28 mouse cellular contexts compared by ENCODE assay signal in the genomic region with DNA sequence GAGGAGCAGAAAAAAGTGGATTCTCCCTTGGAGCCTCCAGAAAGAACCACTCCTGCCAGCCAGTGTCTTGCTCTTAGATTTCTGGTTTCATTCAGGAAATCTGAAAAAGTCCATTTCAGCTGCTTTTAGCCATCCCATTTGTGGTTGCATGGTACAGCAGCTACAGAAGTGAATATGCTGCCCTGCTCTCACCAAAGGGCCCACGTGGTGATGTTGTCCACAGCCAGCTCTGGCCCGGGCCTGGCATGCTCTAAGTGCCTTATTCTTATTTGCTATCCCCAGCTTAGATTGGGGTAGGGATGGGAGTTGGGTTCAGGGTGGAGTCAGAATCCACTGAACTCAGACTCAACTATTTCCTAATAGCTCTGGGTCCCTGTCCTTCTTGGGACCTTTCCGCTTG. TPM values are rescaled to one million over a fixed set of nuclear protein-coding genes. Genes with fewer than 3 reads are reported as not detected.
A peak's percentile ranks its signal among the peaks of the same experiment; 100 is the strongest.
DNase-seq lines count a peak whose midpoint lies in the region; ATAC-seq and TF ChIP-seq lines count a peak whose summit lies in the region.
"Had no signal": no experiment of that assay in that cellular context is flagged by ENCODE, and none has a peak within 500 bp of the region (broad histone marks: within the 10 kb centered on the region; RNA-seq: fewer than 3 reads in every experiment).

No protein-coding gene starts in this region.

- DNase-seq in heart, adult 11 months = peak; percentile 96
- no peak for DNase-seq in layer of hippocampus, adult 2 months (ENCODE audit: low spot score in 2 of 2)
- no peak for DNase-seq in layer of hippocampus, postnatal 25 days (ENCODE audit: extremely low spot score in 1 of 2, low spot score in 1 of 2)
- peak in 1 of 2 experiments; percentile 46 for DNase-seq in spleen, adult 2 months (ENCODE audit: low read depth in 1 of 2, low spot score in 2 of 2)
- DNase-seq in spleen, postnatal 4 days (ENCODE audit: low spot score in 2 of 2) = no peak
- DNase-seq in midbrain, postnatal 0 days (ENCODE audit: low spot score) = no peak
- DNase-seq: adrenal gland, adult 2 months; cerebellum, postnatal 14 days; embryo, embryonic 11 days; forebrain, postnatal 0 days; layer of hippocampus, postnatal 36 days; liver; right cerebral cortex, postnatal 25 days; thymus, postnatal 25 days had no signal

- H3K9ac ChIP-seq in heart, embryonic 11.5 days (ENCODE audit: low read depth, low read length) = no peak overlapping the region
- H3K9ac ChIP-seq in midbrain, postnatal 0 days (replicated peaks; ENCODE audit: low read length, poor library complexity, severe bottlenecking) = no peak overlapping the region
- H3K9ac ChIP-seq: forebrain, postnatal 0 days; hindbrain, embryonic 13.5 days; lung, embryonic 15.5 days; midbrain, embryonic 13.5 days had no signal

- no peak for TF ChIP-seq POLR2A in spleen, adult 2 months (IDR thresholded peaks at IDR 0.05; ENCODE audit: low read depth, low read length)
- TF ChIP-seq POLR2A in small intestine, adult 2 months (IDR thresholded peaks at IDR 0.05; ENCODE audit: low read depth, low read length) = no peak

- H3K27me3 ChIP-seq in heart, embryonic 11.5 days (ENCODE audit: control insufficient read depth, insufficient read depth, low read length) = no peaks in the 10 kb centered on the region
- H3K27me3 ChIP-seq in spleen, adult 2 months (ENCODE audit: control insufficient read depth, insufficient read depth, low read length) = no peaks in the 10 kb centered on the region
- no peaks in the 10 kb centered on the region for H3K27me3 ChIP-seq in small intestine, adult 2 months (ENCODE audit: control insufficient read depth, insufficient read depth, low read length)
- no peaks in the 10 kb centered on the region for H3K27me3 ChIP-seq in midbrain, postnatal 0 days (ENCODE audit: insufficient read depth, low read length)
- H3K27me3 ChIP-seq: hindbrain, embryonic 13.5 days; lung, embryonic 15.5 days; midbrain, embryonic 13.5 days had no signal

- H3K4me1 ChIP-seq in heart, embryonic 11.5 days (ENCODE audit: control insufficient read depth, insufficient read depth, low read length) = peaks cover 9% of the 10 kb centered on the region
- H3K4me1 ChIP-seq in spleen, adult 2 months (ENCODE audit: control insufficient read depth, insufficient read depth, insufficient read length) = peaks cover 30% of the 10 kb centered on the region
- H3K4me1 ChIP-seq in small intestine, adult 2 months (ENCODE audit: control insufficient read depth, insufficient read depth, insufficient read length, low read length) = peaks cover 29% of the 10 kb centered on the region
- peaks cover 16% of the 10 kb centered on the region; the same call in 1 of the 2 replicates for H3K4me1 ChIP-seq in midbrain, postnatal 0 days (ENCODE audit: insufficient read depth, low read length)

- 80% methylated on average over 3 of the region's 3 CpGs for WGBS in heart, embryonic 11.5 days (ENCODE audit: insufficient replicate concordance)
- 52% methylated on average over 3 of the region's 3 CpGs for WGBS in spleen, adult 2 months
- 67% methylated on average over 3 of the region's 3 CpGs for WGBS in small intestine, adult 2 months
- 90% methylated on average over 3 of the region's 3 CpGs for WGBS in midbrain, postnatal 0 days

- no peak for ATAC-seq in heart, embryonic 11.5 days (replicated peaks; ENCODE audit: insufficient number of reproducible peaks, low FRiP score, low TSS enrichment)
- no peak for ATAC-seq in midbrain, postnatal 0 days (ENCODE audit: low FRiP score)
- ATAC-seq: forebrain, postnatal 0 days; inflammation-experienced regulatory T-cells, adult 6 months; midbrain, embryonic 13.5 days had no signal

- 0 out of 2 replicates have a peak, but pooled peaks cover under 1% of the 10 kb centered on the region for H3K36me3 ChIP-seq in heart, embryonic 11.5 days (ENCODE audit: control insufficient read depth, insufficient read depth, low read length)
- peaks cover 12% of the 10 kb centered on the region for H3K36me3 ChIP-seq in spleen, adult 2 months (ENCODE audit: control insufficient read depth, insufficient read depth, low read length)
- H3K36me3 ChIP-seq in small intestine, adult 2 months (ENCODE audit: control insufficient read depth, insufficient read depth, low read length) = peaks cover 12% of the 10 kb centered on the region
- peaks cover 6% of the 10 kb centered on the region for H3K36me3 ChIP-seq in midbrain, postnatal 0 days (ENCODE audit: insufficient read depth, low read length)

- H3K27ac ChIP-seq in heart, embryonic 11.5 days (ENCODE audit: low read depth, low read length) = no peak overlapping the region
- peak overlapping the region; percentile 99 for H3K27ac ChIP-seq in layer of hippocampus, adult 2 months
- peak overlapping the region; percentile 12 for H3K27ac ChIP-seq in spleen, adult 2 months (ENCODE audit: insufficient read depth, low read length)
- H3K27ac ChIP-seq in small intestine, adult 2 months (ENCODE audit: insufficient read depth, low read depth, low read length) = peak overlapping the region; percentile 13; the same call in 1 of the 2 replicates
- no peak overlapping the region for H3K27ac ChIP-seq in midbrain, postnatal 0 days (ENCODE audit: low read depth, low read length)
- H3K27ac ChIP-seq: forebrain, embryonic 10.5 days; hindbrain, embryonic 13.5 days; lung, embryonic 15.5 days; midbrain, embryonic 13.5 days had no signal

- H3K9me3 ChIP-seq in heart, embryonic 11.5 days (replicated peaks; ENCODE audit: control insufficient read depth, low read length) = no peaks in the 10 kb centered on the region
- H3K9me3 ChIP-seq in midbrain, postnatal 0 days (ENCODE audit: low read length) = no peaks in the 10 kb centered on the region
- H3K9me3 ChIP-seq: forebrain, embryonic 10.5 days; hindbrain, embryonic 13.5 days; lung, embryonic 15.5 days; midbrain, embryonic 13.5 days had no signal

- TF ChIP-seq CTCF in layer of hippocampus, adult 2 months (conservative IDR thresholded peaks at IDR 0.05) = no peak
- TF ChIP-seq CTCF in spleen, adult 2 months (IDR thresholded peaks at IDR 0.05; ENCODE audit: extremely low read depth, insufficient read depth, insufficient read length, insufficient replicate concordance) = no peak
- no peak for TF ChIP-seq CTCF in small intestine, adult 2 months (IDR thresholded peaks at IDR 0.05; ENCODE audit: extremely low read depth, insufficient read length, insufficient replicate concordance, low read depth, low read length)
- no peak for TF ChIP-seq CTCF in midbrain, postnatal 0 days (IDR thresholded peaks at IDR 0.05)

- H3K4me2 ChIP-seq in heart, embryonic 11.5 days = no peak overlapping the region
- no peak overlapping the region for H3K4me2 ChIP-seq in midbrain, postnatal 0 days (ENCODE audit: low read depth, low read length, poor library complexity, severe bottlenecking)
- H3K4me2 ChIP-seq: hindbrain, embryonic 13.5 days; lung, embryonic 15.5 days; midbrain, embryonic 13.5 days had no signal

- no peak overlapping the region for H3K4me3 ChIP-seq in heart, embryonic 11.5 days (ENCODE audit: low read depth, low read length)
- no peak overlapping the region for H3K4me3 ChIP-seq in layer of hippocampus, adult 2 months
- no peak overlapping the region for H3K4me3 ChIP-seq in spleen, adult 2 months (ENCODE audit: extremely low read depth, insufficient read depth, insufficient read length)
- no peak overlapping the region for H3K4me3 ChIP-seq in small intestine, adult 2 months (ENCODE audit: low read depth, low read length)
- H3K4me3 ChIP-seq in midbrain, postnatal 0 days (ENCODE audit: low read depth, low read length) = no peak overlapping the region
- H3K4me3 ChIP-seq: forebrain, embryonic 10.5 days; hindbrain, embryonic 13.5 days; lung, embryonic 15.5 days; midbrain, embryonic 13.5 days; myocyte had no signal

RNA-seq across cellular contexts. Expression of gene E030018B13Rik, which starts 21.4 kb away (rescaled TPM):
- not detected in 2 replicates for polyA plus RNA-seq in heart, embryonic 11.5 days (2014; fragmentation: Nextera tagmentation; extraction: Ambion mirVana)
- total RNA-seq in layer of hippocampus, adult 2 months (2021) = not detected
- total RNA-seq in layer of hippocampus, postnatal 25 days (2021) = not detected
- not detected in 2 replicates for polyA plus RNA-seq in spleen, adult 2 months (2012; rRNA removed)
- not detected in 2 replicates for polyA plus RNA-seq in small intestine, adult 2 months (2012; rRNA removed)
- total RNA-seq in midbrain, postnatal 0 days (2014; rRNA removed) = not detected in 2 replicates
- not detected in 2 replicates for polyA plus RNA-seq in midbrain, postnatal 0 days (2015; fragmentation: Nextera tagmentation; extraction: Ambion mirVana)
- total RNA-seq: adrenal gland, adult 2 months; forebrain, postnatal 0 days; gastrocnemius, adult 18-20 months; heart, adult 8-10 months; heart, postnatal 25 days; layer of hippocampus, postnatal 36 days; left cerebral cortex, postnatal 36 days; megakaryocyte progenitor cell, adult 5-6 weeks; neutrophil, adult 5-6 weeks had no signal
- polyA plus RNA-seq: adrenal gland, adult 2 months; forebrain, embryonic 10.5 days; forebrain, postnatal 0 days; hindbrain, embryonic 13.5 days had no signal

RNA-seq across cellular contexts. Expression of gene Klf13, which starts 43.5 kb away (rescaled TPM):
- 16.3 and 18.8 TPM in 2 replicates for polyA plus RNA-seq in heart, embryonic 11.5 days (2014; fragmentation: Nextera tagmentation; extraction: Ambion mirVana)
- 100 to 1,000 TPM; 200 to 216 TPM for total RNA-seq in layer of hippocampus, adult 2 months (2021)
- total RNA-seq in layer of hippocampus, postnatal 25 days (2021) = 100 to 1,000 TPM; 204 to 216 TPM
- polyA plus RNA-seq in spleen, adult 2 months (2012; rRNA removed) = 72.0 and 89.0 TPM in 2 replicates
- polyA plus RNA-seq in small intestine, adult 2 months (2012; rRNA removed) = 22.2 and 55.1 TPM in 2 replicates
- 26.6 and 26.7 TPM in 2 replicates for total RNA-seq in midbrain, postnatal 0 days (2014; rRNA removed)
- 19.7 and 21.5 TPM in 2 replicates for polyA plus RNA-seq in midbrain, postnatal 0 days (2015; fragmentation: Nextera tagmentation; extraction: Ambion mirVana)

Comparison
In these comparisons a context has a peak if more than half of its experiments do, and no peak if none do; other contexts are left out.
1. H3K27ac ChIP-seq: peak in layer of hippocampus, adult 2 months (single experiment), spleen, adult 2 months (single experiment) and small intestine, adult 2 months (single experiment); none in heart, embryonic 11.5 days (single experiment) and midbrain, postnatal 0 days (single experiment).